Mouse (Mus musculus) left cerebral cortex, postnatal 14 days (tissue): Measurements from ENCODE around the gene Serpine2. TPM values are rescaled to one million over a fixed set of nuclear protein-coding genes. Genes with fewer than 3 reads are reported as not detected.

Experiments
- DNase-seq, 2 experiments: peaks; one replicate each; pipeline ENCODE4 v3.0.0; 2021 to 2022; ENCODE audit warnings: low spot score in 2 of 2, mixed read lengths in 1 of 2
- intact Hi-C: fragments of 180-260 bp; cut with DNase I; formaldehyde crosslinking; loops from one replicate; pipeline ENCODE4 v1.15.1; 2025
- total RNA-seq, 2 experiments: library from RNA; stranded (reverse); gene quantifications; 2 replicates each; pipeline ENCODE4 v1.2.3; 2021

The Serpine2 gene
- total RNA-seq, 2 experiments from 2014 or later: 161 to 167 TPM

DNA sequence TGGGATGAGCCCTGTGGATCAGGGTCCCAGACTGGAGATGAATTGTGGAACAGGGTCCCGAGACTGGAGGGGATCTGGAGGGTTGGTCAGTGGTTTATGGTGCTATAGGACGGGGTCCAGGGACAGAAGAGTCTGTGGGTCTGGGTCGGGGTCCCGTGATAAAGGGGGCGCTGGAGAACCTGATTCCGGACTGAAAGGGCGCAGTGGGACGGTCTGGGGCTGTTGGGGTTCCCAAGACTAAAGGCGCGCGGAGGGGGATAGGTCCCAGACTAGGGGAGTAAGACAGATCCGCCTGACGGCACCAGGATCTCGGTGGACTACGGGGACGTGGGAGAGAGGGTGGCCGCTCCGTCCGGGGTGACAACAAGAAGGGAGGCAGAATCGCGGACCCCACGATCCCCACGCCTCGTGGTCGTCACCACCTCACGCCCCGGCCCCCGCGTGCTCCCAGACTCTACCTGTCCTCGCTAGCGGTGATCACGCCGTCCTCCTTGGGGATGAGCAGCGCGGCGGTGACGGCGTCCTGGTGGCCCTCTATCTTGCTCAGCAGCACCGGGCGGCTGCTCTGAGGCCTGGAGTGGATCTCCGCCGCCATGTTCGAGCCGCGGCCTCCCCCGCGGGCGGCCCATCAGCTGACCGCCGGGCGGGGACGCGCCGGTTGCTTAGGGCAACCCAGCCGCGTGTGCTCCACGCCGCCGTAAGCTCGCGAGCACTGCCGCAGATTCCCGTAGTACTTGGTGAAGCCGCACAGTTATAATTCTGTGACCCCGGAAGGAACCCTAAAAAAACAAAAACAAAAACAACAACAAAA is 99.7 kb downstream of the Serpine2 start:
- peak; percentile 80 to 86 for DNase-seq
- intact Hi-C loops: no loop called here

DNA sequence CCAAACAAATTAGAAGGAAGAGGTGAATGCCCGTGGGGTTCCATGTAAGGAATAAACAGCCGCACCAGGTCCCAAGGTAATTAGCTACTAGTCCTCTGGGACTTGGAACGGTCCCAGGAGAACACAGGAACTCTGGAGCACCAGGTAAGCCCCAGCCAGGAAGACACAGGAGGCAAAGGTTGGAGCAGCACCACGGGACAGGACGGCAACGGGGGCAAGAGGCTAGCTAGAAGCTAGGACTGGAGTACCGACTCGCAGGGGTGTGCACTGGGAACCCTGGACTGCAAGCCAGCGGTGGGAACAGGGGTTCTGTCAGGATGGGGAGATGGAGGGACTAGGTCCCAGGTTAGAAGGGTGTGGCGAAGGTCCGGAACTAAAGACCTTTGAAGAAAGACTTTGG is 100.3 kb downstream of the Serpine2 start:
- DNase-seq: no peak
- intact Hi-C loops: no loop called here

DNA sequence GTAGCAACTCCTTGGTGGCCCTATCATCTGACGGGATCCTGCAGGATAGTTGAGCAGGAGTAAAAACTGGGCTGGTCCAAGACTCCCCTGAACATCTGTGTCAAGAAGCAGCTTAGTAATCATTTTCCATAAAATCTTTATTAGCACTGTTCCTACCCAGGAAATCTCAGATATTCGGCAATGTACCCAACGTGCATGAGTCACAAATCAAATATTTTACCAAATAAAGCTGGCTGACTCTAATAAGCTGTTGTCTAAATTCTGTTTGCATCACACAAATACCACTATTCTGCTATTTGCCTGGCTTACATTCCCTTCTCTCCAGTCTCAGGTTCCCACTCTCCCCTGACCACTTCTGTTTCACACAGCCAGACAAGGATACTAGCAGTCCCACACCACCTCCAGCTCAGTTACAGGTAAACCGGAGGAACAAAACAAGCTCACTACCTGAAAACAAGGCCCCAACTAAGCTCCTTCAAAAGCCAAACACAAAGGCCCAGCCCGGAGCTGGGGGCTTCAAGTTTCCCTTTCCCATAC is 101.5 kb downstream of the Serpine2 start:
- intact Hi-C loops: no loop called here
- no peak for DNase-seq

DNA sequence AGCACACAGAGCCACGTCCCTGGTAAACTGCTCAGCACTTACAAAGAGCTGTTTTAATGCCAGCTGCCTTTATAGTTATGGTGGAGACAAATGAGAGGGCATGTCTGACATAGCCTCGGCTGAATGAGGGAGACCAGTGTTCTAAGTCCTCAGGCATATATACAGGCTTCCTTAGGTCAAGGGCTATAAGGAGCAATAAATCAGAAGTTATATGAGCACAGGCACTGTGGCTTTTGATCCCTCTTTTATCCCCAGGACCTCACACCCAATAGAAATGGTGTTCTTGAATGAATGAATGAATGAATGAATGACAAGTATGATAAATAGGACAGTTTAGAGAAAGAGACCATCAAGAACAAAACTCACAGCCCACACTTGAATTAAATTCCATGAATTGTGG is 102.0 kb downstream of the Serpine2 start:
- intact Hi-C loops: no loop called here
- no peak for DNase-seq

DNA sequence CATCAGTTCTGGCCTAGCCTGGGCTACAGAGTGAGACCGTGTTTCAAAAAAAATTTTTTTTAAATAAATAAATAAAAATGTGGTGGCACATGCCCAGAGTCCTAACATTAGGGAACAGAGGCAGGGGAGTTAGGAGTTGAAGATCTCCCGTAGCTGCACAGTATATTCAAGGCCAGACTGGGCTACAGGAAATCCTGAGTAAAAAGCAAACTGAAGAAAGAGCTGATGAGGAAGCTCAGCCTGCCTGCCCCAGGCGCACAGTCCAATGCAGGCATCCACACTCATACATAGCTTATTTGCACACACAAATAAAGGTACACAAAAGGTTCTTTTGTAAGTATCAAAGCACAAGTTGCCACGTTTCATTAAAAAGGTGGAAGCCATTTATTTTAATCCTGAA is 103.4 kb downstream of the Serpine2 start:
- no peak for DNase-seq
- intact Hi-C loops: no loop called here

DNA sequence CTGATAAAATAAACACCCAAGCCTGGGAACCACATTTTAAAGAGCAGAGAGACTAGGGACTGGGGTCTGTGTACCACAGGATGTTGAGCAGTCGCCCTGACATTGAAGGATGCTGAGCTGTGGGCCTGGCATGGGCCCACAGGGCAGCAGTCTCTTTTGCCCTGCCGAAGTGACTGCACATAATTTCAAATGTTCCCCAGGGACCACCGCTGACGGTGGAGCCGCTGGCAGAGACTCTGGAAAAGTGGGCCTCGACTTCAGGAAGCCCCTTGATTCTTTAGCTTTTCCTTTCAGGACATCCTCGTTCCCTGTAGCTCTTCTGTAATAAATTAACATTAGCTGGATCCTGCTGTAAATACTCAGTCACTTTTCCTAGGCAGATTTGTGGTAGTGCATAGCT is 103.8 kb downstream of the Serpine2 start:
- intact Hi-C loops: no loop called here
- no peak for DNase-seq

DNA sequence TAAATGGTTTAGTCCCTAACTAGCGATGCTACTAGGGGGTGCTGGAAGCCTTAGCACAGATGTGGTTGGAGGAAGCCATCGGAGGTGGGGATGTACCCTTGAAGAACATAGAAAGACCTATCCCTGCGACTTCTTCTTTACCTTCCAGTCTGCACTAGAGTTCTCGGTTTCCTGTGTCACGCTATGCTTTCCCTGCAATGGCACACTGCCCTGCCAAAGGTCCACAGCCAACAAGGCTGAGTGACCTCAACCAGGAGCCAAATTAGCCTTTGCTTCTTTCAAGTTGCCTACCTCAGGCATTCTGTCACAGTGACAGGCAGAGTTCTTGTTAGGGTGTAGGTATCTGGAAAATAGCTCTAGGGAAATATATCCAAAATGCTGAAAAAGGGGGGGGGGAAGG is 104.6 kb downstream of the Serpine2 start:
- intact Hi-C loops: no loop called here
- DNase-seq: no peak

DNA sequence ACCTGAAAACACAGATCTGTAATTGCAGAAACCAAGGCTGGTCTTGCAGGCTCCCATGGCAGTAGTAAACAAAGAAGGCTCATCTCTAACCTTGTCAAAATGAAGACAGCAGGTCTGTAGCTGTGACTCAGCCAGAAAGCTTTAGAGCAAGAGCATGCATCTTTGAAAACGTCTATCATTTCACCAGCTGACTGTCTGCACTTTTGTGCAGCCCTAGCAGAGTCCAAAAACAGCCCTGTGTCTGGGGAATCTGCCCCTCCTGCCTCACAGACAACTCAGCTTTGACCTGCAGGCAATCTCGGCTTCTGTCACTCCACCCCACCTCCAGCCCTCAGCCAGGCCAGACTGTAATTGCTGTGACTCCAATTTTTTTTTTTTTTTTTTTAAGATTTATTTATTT is 105.6 kb downstream of the Serpine2 start:
- intact Hi-C loops: no loop called here
- no peak for DNase-seq

DNA sequence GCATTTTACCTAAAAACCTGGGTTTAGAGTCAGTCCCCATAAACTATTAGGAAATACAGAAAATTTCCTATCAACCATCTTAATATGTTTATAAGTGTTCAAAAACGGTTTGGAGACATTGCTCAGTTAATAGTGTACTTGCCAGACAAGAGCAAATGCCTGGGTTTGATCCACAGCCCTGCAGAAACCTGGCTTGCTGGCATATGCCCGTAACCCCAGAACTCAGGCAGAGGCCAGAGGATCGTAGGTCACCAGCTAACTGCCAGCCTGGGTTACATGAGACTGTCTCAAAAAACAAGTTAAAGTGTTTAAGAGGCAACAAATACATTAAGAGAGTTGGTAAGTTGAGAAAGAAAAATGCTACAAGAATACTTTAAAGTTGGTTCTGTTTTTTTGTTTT is 106.0 kb downstream of the Serpine2 start:
- DNase-seq: no peak
- intact Hi-C loops: no loop called here

DNA sequence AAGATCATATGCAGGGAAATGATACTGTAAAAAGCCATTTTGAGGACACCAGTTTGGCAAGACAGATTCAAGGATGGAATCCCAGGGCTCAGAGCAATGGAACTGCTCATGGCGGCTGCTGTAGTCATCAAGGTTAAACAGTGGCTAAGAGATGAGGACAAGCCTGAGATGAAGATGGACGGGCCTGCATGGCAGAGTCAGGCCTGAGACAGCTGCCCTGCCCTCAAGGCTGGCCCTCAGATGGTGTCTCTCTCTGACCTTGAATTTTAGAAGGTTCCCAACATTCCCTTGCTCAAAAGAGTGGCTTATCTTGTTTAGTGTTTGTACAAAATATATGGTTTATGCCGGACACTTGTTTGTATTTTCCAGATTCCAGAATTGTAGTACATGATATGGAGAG is 107.5 kb downstream of the Serpine2 start:
- DNase-seq: no peak
- intact Hi-C loops: no loop called here

DNA sequence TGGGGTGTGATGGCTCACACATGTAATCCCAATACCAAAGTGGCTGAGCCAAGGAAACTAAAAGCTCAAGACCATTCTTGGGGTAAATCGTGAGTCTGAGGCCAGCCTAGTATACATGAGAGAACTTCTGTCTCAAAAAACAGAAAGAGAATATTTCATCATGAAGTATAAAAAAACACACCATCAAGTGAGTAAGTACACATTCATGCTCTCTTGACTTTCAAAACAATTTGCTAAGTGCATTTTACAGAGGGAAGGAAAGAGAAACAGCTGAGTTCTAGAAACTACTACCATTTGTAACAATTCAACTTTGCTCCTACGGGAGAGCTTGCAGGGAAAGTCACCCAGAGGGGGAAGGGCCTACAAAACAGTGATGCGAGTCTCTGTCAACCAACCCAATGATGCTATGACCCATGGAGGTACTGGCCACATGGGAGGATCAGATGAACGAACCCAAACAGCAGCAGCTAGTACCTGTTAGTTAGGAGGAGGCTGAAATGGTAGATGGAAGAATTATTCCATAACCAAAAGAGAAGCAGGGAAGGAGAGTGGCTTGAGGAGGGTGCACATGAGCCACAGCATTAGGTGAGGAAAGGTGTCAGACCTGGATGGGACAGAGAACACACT is 108.2 kb downstream of the Serpine2 start:
- intact Hi-C loops: no loop called here
- DNase-seq: no peak

DNA sequence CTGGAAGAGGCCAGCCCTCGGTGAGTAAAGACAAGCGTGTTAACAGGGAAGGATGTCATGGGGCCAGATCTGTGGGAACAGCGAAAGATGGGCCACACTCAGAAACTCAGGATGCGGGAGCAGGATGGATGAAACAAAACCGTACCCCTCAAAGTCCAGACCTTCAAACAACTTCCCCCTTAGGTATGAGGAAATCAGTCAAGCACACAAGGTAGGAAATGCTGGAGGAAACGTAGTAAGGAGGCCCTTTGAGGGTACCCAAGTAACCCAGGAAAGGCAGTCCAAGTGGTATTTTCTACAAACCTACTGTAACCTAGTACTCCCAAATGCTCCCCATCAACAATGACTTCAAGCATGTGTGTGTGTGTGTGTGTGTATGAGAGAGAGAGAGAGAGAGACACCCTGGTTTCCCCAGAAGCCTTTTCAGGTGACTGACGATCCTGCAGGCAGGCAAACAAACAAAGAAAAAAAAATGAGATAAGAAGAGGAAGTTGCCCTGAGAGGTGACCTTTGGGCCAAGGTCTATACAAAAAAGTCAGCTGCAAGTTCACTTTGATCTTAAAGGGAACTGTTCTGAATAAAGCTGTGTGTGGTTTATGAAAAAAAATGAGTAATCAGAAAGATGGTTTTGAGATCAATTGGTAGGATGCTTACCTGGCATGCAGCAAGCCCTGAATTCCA is 108.8 kb downstream of the Serpine2 start:
- no peak for DNase-seq
- intact Hi-C loops: no loop called here

DNA sequence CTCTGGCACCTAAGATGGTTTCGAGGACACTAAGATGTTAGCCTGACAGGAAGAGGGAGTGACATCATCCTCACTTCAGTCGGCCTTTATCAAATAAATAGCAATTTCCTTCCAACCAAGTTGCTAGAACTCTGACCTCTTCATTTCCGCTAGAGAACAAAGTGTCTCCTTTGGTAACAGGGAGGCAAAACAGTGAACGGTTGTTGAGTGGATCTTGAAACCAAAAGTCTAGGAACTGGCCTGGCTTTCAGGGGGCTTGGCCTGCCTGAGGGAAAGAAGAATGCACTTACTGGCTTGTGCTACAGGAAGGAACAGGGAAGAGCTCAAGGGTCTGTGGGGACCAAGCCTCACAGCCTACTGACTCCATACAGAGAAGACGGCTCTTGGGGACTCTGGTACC is 109.8 kb downstream of the Serpine2 start:
- intact Hi-C loops: no loop called here
- no peak for DNase-seq

DNA sequence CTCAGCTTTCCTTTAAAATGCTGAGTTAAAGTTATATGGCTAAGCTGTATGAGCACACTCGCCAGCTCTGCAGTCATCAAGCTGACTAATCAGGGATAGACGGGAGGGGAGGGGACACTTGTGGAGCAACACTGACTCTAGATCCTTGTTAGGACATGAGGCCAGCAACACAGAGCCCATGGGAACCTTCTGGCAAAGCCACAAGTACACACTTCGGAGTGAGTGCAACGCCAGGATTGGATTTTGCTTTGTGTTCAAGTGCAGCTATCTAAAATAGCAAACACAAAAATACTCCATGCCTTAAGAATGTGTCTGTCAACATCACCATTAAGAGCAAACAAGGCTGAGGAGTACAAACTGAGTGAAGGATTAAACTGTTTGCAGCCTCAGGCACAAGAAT is 114.9 kb downstream of the Serpine2 start:
- intact Hi-C loops: no loop called here
- no peak for DNase-seq

Other genes starting within 250 kb of the Serpine2 start
- 1 to 10 TPM; 1.7 to 2.7 TPM for gene Ap1s3, start 189.2 kb downstream of the Serpine2 start, total RNA-seq
- gene Mrpl44, start 85.2 kb downstream of the Serpine2 start, total RNA-seq: 10 to 100 TPM; 24.8 to 26.4 TPM
- gene Wdfy1, start 85.0 kb downstream of the Serpine2 start, total RNA-seq: 10 to 100 TPM; 39.3 to 42.0 TPM